Mouse (Mus musculus) heart, postnatal 0 days (tissue): ENCODE data around the gene Wfs1. TPM values are rescaled to one million over a fixed set of nuclear protein-coding genes. Genes with fewer than 3 reads are reported as not detected.
A peak's percentile ranks its signal among the peaks of the same experiment; 100 is the strongest.

Experiments used
- ATAC-seq: fragments of 200-750 bp; cut with Nextera tagmentation; 2 replicates; pipeline ENCODE4 v1.8.0; 2017; ENCODE audit warnings: low read depth, moderate number of reproducible peaks, moderate library complexity; ENCODE audit not compliant: insufficient read depth
- DNase-seq: peaks from one replicate; pipeline ENCODE4 v3.0.0-alpha.2; 2016; ENCODE audit warnings: low spot score
- H3K27ac ChIP-seq: fragments of 300-500 bp; sonication (generic); 2 replicates; pipeline ENCODE4 v1.5.1; 2014; ENCODE audit warnings: low read depth, mild to moderate bottlenecking
- H3K27me3 ChIP-seq: fragments of 300-500 bp; sonication (generic); 2 replicates; pipeline ENCODE4 v1.6.1; 2014; ENCODE audit warnings: low read length, mixed read lengths; ENCODE audit not compliant: control insufficient read depth, insufficient read depth
- H3K36me3 ChIP-seq: fragments of 300-500 bp; sonication (generic); replicated peaks from 2 replicates; pipeline ENCODE4 v1.6.1; 2014; ENCODE audit warnings: low read length, mixed read lengths; ENCODE audit not compliant: control insufficient read depth, insufficient read depth
- H3K4me1 ChIP-seq: fragments of 300-500 bp; sonication (generic); 2 replicates; pipeline ENCODE4 v1.6.1; 2014; ENCODE audit warnings: antibody characterized with exemption; ENCODE audit not compliant: control insufficient read depth, insufficient read depth
- H3K4me2 ChIP-seq: fragments of 300-500 bp; sonication (generic); 2 replicates; pipeline ENCODE4 v1.6.1; 2014; ENCODE audit warnings: low read depth, mild to moderate bottlenecking, low read length, moderate library complexity
- H3K4me3 ChIP-seq: fragments of 300-500 bp; sonication (generic); 2 replicates; pipeline ENCODE4 v1.5.1; 2014; ENCODE audit warnings: low read depth, low read length
- H3K9ac ChIP-seq: fragments of 300-500 bp; sonication (generic); replicated peaks from 2 replicates; pipeline ENCODE4 v1.6.1; 2014; ENCODE audit warnings: low read depth, low read length, mixed read lengths
- H3K9me3 ChIP-seq: fragments of 300-500 bp; sonication (generic); replicated peaks from 2 replicates; pipeline ENCODE4 v1.6.1; 2016; ENCODE audit warnings: low read length; ENCODE audit not compliant: control insufficient read depth
- CTCF ChIP-seq: IDR thresholded peaks from 2 replicates; pipeline ENCODE4 v1.5.1; 2016; ENCODE audit warnings: antibody characterized with exemption, control low read depth, low read depth
- EP300 ChIP-seq: IDR thresholded peaks from 2 replicates; pipeline ENCODE4 v1.6.1; 2016; ENCODE audit warnings: antibody characterized with exemption, low read depth
- WGBS: fragments of 180-500 bp; shearing (Covaris S2); extraction: QIAGEN DNeasy Blood & Tissue Kit; methylation state at CpG from one replicate; pipeline ENCODE4 v1.1.7; 2014; 5-methylcytosine and 5-hydroxymethylcytosine counted together
- polyA plus RNA-seq: library from polyadenylated mRNA; unstranded; fragments of >200 nt; fragmentation: Nextera tagmentation; extraction: Ambion mirVana; gene quantifications from 2 replicates; pipeline ENCODE4 v1.2.1, GENCODE M21; 2015
- total RNA-seq: library from RNA; depleted of rRNA; stranded (reverse); fragments of >200 nt; gene quantifications from 2 replicates; pipeline ENCODE4 v1.2.3, GENCODE M21; 2014; ENCODE audit warnings: low replicate concordance

Gene Wfs1
- total and polyA plus RNA-seq, 2 experiments from 2014 or later: 14.6 to 18.3 TPM

- H3K27me3 ChIP-seq: no peaks in the 10 kb centered on the region
- ATAC-seq: no peak
- WGBS: 88% methylated on average over 5 of the region's 5 CpGs
- H3K4me2 ChIP-seq: no peak overlapping the region
- no peak overlapping the region for H3K9ac ChIP-seq
- DNase-seq: no peak
- TF ChIP-seq CTCF (no peak), EP300 (no peak)
- no peak overlapping the region for H3K27ac ChIP-seq
- H3K36me3 ChIP-seq: no peaks in the 10 kb centered on the region
- H3K4me3 ChIP-seq: no peak overlapping the region
- H3K9me3 ChIP-seq: no peaks in the 10 kb centered on the region
- no peaks in the 10 kb centered on the region; the same call in 1 of the 2 replicates for H3K4me1 ChIP-seq
These were observed 51.0 kb downstream of the Wfs1 start for GRCm38 (mm10) chr5:36938021-36938420.

- H3K27ac ChIP-seq: 0 out of 2 replicates have a peak overlapping the region, but pooled peaks have one; percentile 34
- peak; percentile 79 for ATAC-seq
- no peaks in the 10 kb centered on the region for H3K36me3 ChIP-seq
These were observed 52.5 kb downstream of the Wfs1 start for GRCm38 (mm10) chr5:36936548-36936947.

GRCm38 (mm10) chr5:36935486-36936473 is 53.2 kb downstream of the Wfs1 start:
- peak; percentile 59 for ATAC-seq
- DNase-seq: peak; percentile 22
- Histone ChIP-seq H3K36me3 (no peaks in the 10 kb centered on the region), H3K9ac (no peak overlapping the region), H3K27ac (peak overlapping the region; percentile 34; the same call in 1 of the 2 replicates), H3K4me3 (no peak overlapping the region), H3K9me3 (no peaks in the 10 kb centered on the region), H3K27me3 (no peaks in the 10 kb centered on the region), H3K4me1 (no peaks in the 10 kb centered on the region; the same call in 1 of the 2 replicates), H3K4me2 (no peak overlapping the region)
- TF ChIP-seq EP300: no peak
- no peak for TF ChIP-seq CTCF
- WGBS: 36% methylated on average over 17 of the region's 17 CpGs

More at GRCm38 (mm10) chr5:36936548-36936947, 52.5 kb downstream of the Wfs1 start:
- Histone ChIP-seq H3K4me3 (no peak overlapping the region), H3K4me2 (no peak overlapping the region), H3K4me1 (no peaks in the 10 kb centered on the region; the same call in 1 of the 2 replicates), H3K27me3 (no peaks in the 10 kb centered on the region), H3K9me3 (no peaks in the 10 kb centered on the region), H3K9ac (no peak overlapping the region)
- 32% methylated on average over 7 of the region's 7 CpGs for WGBS
- peak; percentile 46 for DNase-seq
- TF ChIP-seq EP300: no peak
- TF ChIP-seq CTCF: peak; percentile 47

- Histone ChIP-seq H3K36me3 (no peaks in the 10 kb centered on the region), H3K27me3 (no peaks in the 10 kb centered on the region), H3K4me3 (no peak overlapping the region), H3K9ac (no peak overlapping the region), H3K4me2 (no peak overlapping the region), H3K27ac (no peak overlapping the region), H3K9me3 (no peaks in the 10 kb centered on the region), H3K4me1 (no peaks in the 10 kb centered on the region; the same call in 1 of the 2 replicates)
- ATAC-seq (no peak), DNase-seq (no peak)
- 63% methylated on average over 7 of the region's 8 CpGs for WGBS
- TF ChIP-seq CTCF (no peak), EP300 (no peak)
These were observed 55.6 kb downstream of the Wfs1 start for GRCm38 (mm10) chr5:36933383-36933782.

GRCm38 (mm10) chr5:36929376-36929775 is 59.6 kb downstream of the Wfs1 start:
- no peak overlapping the region for H3K4me2 ChIP-seq
- WGBS: 61% methylated on average over 3 of the region's 3 CpGs
- no peak overlapping the region for H3K9ac ChIP-seq
- H3K9me3 ChIP-seq: no peaks in the 10 kb centered on the region
- no peak overlapping the region for H3K27ac ChIP-seq
- ATAC-seq (no peak), DNase-seq (no peak)
- H3K4me3 ChIP-seq: no peak overlapping the region
- no peaks in the 10 kb centered on the region for H3K4me1 ChIP-seq
- TF ChIP-seq CTCF (no peak), EP300 (no peak)
- no peaks in the 10 kb centered on the region for H3K27me3 ChIP-seq
- H3K36me3 ChIP-seq: no peaks in the 10 kb centered on the region
